Mouse (Mus musculus): ENCODE data around the gene Gm28539. TPM values are rescaled to one million over a fixed set of nuclear protein-coding genes. Genes with fewer than 3 reads are reported as not detected.

Gene Gm28539
- total and polyA plus RNA-seq, 3 experiments: not detected

DNA sequence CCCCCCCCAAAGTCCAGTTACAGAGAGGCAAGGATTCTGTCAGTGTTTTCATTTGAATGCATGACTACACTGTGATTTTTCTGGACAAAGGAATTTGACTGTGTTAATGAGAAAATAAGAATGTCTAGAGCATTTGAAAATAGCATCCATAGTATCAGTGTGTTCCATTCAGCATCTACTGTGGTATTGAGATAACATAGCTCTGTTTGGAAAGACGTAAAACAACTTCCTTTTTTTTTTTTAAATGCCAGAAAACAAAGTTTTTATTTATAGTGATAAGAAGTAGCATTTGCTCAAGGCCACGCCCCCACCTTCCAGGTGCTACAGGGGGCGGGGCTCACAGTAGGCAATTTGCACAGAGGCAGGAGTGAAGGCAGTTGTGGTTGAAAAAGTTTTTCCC lies 58.9 kb downstream of the Gm28539 start:
- no peaks in the 10 kb centered on the region for H3K27me3 ChIP-seq (ENCODE audit: insufficient read depth, low read length)
- no peak overlapping the region for H3K4me3 ChIP-seq (ENCODE audit: low read depth, low read length)
- ATAC-seq (ENCODE audit: extremely low read depth, insufficient number of reproducible peaks, low FRiP score, poor library complexity, severe bottlenecking): no peak; the same call in 1 of the 2 replicates
- peaks cover 71% of the 10 kb centered on the region for H3K36me3 ChIP-seq (replicated peaks)
- no peaks in the 10 kb centered on the region for H3K9me3 ChIP-seq (replicated peaks)
- TF ChIP-seq GATA1 (IDR thresholded peaks at IDR 0.05; ENCODE audit: borderline replicate concordance, low read length) (no peak), POLR2AphosphoS5 (IDR thresholded peaks at IDR 0.05; ENCODE audit: insufficient replicate concordance, low read depth, low read length) (no peak), TAL1 (conservative IDR thresholded peaks at IDR 0.05; ENCODE audit: low read depth, low read length) (peak; percentile 31; the same call in 1 of the 2 replicates)
- no peak for DNase-seq (ENCODE audit: low spot score)
- H3K4me1 ChIP-seq (ENCODE audit: insufficient read depth, low read depth, low read length): peaks cover 54% of the 10 kb centered on the region

DNA sequence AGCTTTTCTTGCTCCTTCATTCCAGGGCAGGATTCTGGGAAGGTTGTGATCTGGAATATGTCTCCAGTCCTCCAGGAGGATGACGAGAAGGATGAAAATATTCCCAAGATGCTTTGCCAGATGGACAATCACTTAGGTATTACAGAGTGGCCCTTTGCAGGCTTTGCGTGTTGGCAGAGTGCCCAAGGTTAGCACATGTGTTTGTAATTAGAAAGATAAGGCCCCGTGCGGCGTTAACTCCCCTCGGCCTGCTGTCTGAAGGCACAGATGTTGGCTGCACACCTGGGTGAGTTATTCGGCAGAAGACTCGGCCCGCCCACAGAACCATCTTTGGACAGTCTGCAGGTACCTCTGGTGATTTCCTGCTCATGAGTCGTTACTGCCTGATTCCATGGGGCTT lies 60.0 kb downstream of the Gm28539 start:
- Histone ChIP-seq H3K4me1 (ENCODE audit: insufficient read depth, low read depth, low read length) (peaks cover 50% of the 10 kb centered on the region), H3K9me3 (replicated peaks) (no peaks in the 10 kb centered on the region), H3K36me3 (replicated peaks) (peaks cover 75% of the 10 kb centered on the region), H3K4me3 (ENCODE audit: low read depth, low read length) (no peak overlapping the region), H3K27me3 (ENCODE audit: insufficient read depth, low read length) (no peaks in the 10 kb centered on the region)
- DNase-seq (ENCODE audit: low spot score): no peak
- TF ChIP-seq GATA2 (IDR thresholded peaks at IDR 0.05; ENCODE audit: borderline replicate concordance, low read depth, low read length) (no peak), TAL1 (conservative IDR thresholded peaks at IDR 0.05; ENCODE audit: low read depth, low read length) (peak; percentile 49; the same call in 1 of the 2 replicates)
- ATAC-seq (ENCODE audit: extremely low read depth, insufficient number of reproducible peaks, low FRiP score, poor library complexity, severe bottlenecking): 0 out of 2 replicates have a peak, but pooled peaks have one; percentile 15

- DNase-seq (ENCODE audit: low spot score): no peak
- Histone ChIP-seq H3K4me3 (ENCODE audit: low read depth, low read length) (no peak overlapping the region), H3K27me3 (ENCODE audit: insufficient read depth, low read length) (no peaks in the 10 kb centered on the region), H3K4me1 (ENCODE audit: insufficient read depth, low read depth, low read length) (peaks cover 5% of the 10 kb centered on the region; the same call in 1 of the 2 replicates), H3K9me3 (replicated peaks) (no peaks in the 10 kb centered on the region), H3K36me3 (replicated peaks) (peaks cover 82% of the 10 kb centered on the region)
- ATAC-seq (ENCODE audit: extremely low read depth, insufficient number of reproducible peaks, low FRiP score, poor library complexity, severe bottlenecking): no peak
- TF ChIP-seq TAL1 (conservative IDR thresholded peaks at IDR 0.05; ENCODE audit: low read depth, low read length) (no peak), GATA1 (IDR thresholded peaks at IDR 0.05; ENCODE audit: borderline replicate concordance, low read length) (no peak), CTCF (IDR thresholded peaks at IDR 0.05; ENCODE audit: low read depth, low read length) (no peak)
Observed at GRCm38 (mm10) chr16:18905648-18906047, 69.3 kb downstream of the Gm28539 start.

- H3K9me3 ChIP-seq (replicated peaks): no peaks in the 10 kb centered on the region
- H3K36me3 ChIP-seq (replicated peaks): peaks cover 85% of the 10 kb centered on the region
- H3K4me1 ChIP-seq (ENCODE audit: insufficient read depth, low read depth, low read length): no peaks in the 10 kb centered on the region; the same call in 1 of the 2 replicates
- no peaks in the 10 kb centered on the region for H3K27me3 ChIP-seq (ENCODE audit: insufficient read depth, low read length)
- H3K4me3 ChIP-seq (ENCODE audit: low read depth, low read length): no peak overlapping the region
- DNase-seq (ENCODE audit: low spot score) (no peak), ATAC-seq (ENCODE audit: extremely low read depth, insufficient number of reproducible peaks, low FRiP score, poor library complexity, severe bottlenecking) (no peak)
- TF ChIP-seq GATA2 (IDR thresholded peaks at IDR 0.05; ENCODE audit: borderline replicate concordance, low read depth, low read length): no peak
Observed at GRCm38 (mm10) chr16:18916064-18916463, 79.7 kb downstream of the Gm28539 start.

GRCm38 (mm10) chr16:18921771-18922170 lies 85.4 kb downstream of the Gm28539 start:
- DNase-seq (ENCODE audit: low spot score) (no peak), ATAC-seq (ENCODE audit: extremely low read depth, insufficient number of reproducible peaks, low FRiP score, poor library complexity, severe bottlenecking) (no peak)
- TF ChIP-seq TAL1 (conservative IDR thresholded peaks at IDR 0.05; ENCODE audit: low read depth, low read length): no peak
- TF ChIP-seq POLR2AphosphoS5 (IDR thresholded peaks at IDR 0.05; ENCODE audit: insufficient replicate concordance, low read depth, low read length): no peak
- no peak for TF ChIP-seq CTCF (IDR thresholded peaks at IDR 0.05; ENCODE audit: low read depth, low read length)
- TF ChIP-seq GATA2 (IDR thresholded peaks at IDR 0.05; ENCODE audit: borderline replicate concordance, low read depth, low read length): no peak
- no peak for TF ChIP-seq GATA1 (IDR thresholded peaks at IDR 0.05; ENCODE audit: borderline replicate concordance, low read length)
- no peaks in the 10 kb centered on the region for H3K4me1 ChIP-seq (ENCODE audit: insufficient read depth, low read depth, low read length)
- H3K4me3 ChIP-seq (ENCODE audit: low read depth, low read length): no peak overlapping the region
- H3K9me3 ChIP-seq (replicated peaks): no peaks in the 10 kb centered on the region
- H3K36me3 ChIP-seq (replicated peaks): peaks cover 95% of the 10 kb centered on the region
- H3K27me3 ChIP-seq (ENCODE audit: insufficient read depth, low read length): no peaks in the 10 kb centered on the region

DNA sequence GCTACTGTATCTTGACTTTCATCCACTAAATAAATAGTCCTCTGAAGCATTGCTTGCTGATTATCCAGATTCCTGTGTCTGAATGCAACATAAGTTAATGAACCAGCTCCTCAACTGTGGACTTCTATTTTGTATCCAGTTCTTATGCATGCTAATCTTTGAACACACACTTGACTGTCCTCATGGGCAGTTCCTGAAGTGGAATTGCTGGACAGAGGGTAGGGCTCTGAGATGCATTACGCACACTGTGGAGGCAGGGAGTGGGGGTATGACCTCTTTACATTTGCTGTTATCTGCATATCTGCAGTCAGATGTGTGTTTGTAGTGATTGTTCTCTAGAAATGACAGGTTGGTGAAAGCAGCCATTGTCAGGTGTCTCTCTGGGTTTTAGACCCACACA lies 91.6 kb downstream of the Gm28539 start:
- Histone ChIP-seq H3K4me3 (ENCODE audit: low read depth, low read length) (no peak overlapping the region), H3K27me3 (ENCODE audit: insufficient read depth, low read length) (no peaks in the 10 kb centered on the region), H3K9me3 (replicated peaks) (no peaks in the 10 kb centered on the region), H3K36me3 (replicated peaks) (peaks cover 91% of the 10 kb centered on the region), H3K4me1 (ENCODE audit: insufficient read depth, low read depth, low read length) (no peaks in the 10 kb centered on the region)
- DNase-seq (ENCODE audit: low spot score): no peak
- no peak for TF ChIP-seq CTCF (IDR thresholded peaks at IDR 0.05; ENCODE audit: low read depth, low read length)
- no peak for TF ChIP-seq POLR2AphosphoS5 (IDR thresholded peaks at IDR 0.05; ENCODE audit: insufficient replicate concordance, low read depth, low read length)
- TF ChIP-seq TAL1 (conservative IDR thresholded peaks at IDR 0.05; ENCODE audit: low read depth, low read length): no peak
- no peak for TF ChIP-seq GATA1 (IDR thresholded peaks at IDR 0.05; ENCODE audit: borderline replicate concordance, low read length)
- no peak for TF ChIP-seq GATA2 (IDR thresholded peaks at IDR 0.05; ENCODE audit: borderline replicate concordance, low read depth, low read length)
- ATAC-seq (ENCODE audit: extremely low read depth, insufficient number of reproducible peaks, low FRiP score, poor library complexity, severe bottlenecking): no peak

- ATAC-seq (ENCODE audit: extremely low read depth, insufficient number of reproducible peaks, low FRiP score, poor library complexity, severe bottlenecking): no peak
Observed at GRCm38 (mm10) chr16:18938321-18939082, 102.1 kb downstream of the Gm28539 start.

More at GRCm38 (mm10) chr16:18938321-18939082, 102.1 kb downstream of the Gm28539 start:
- H3K4me3 ChIP-seq (ENCODE audit: low read depth, low read length): no peak overlapping the region
- H3K9me3 ChIP-seq (replicated peaks): no peaks in the 10 kb centered on the region
- H3K27me3 ChIP-seq (ENCODE audit: insufficient read depth, low read length): no peaks in the 10 kb centered on the region
- peaks cover 81% of the 10 kb centered on the region for H3K36me3 ChIP-seq (replicated peaks)
- no peak for TF ChIP-seq GATA1 (IDR thresholded peaks at IDR 0.05; ENCODE audit: borderline replicate concordance, low read length)
- TF ChIP-seq GATA2 (IDR thresholded peaks at IDR 0.05; ENCODE audit: borderline replicate concordance, low read depth, low read length): no peak
- no peak for TF ChIP-seq POLR2AphosphoS5 (IDR thresholded peaks at IDR 0.05; ENCODE audit: insufficient replicate concordance, low read depth, low read length)
- no peak for TF ChIP-seq CTCF (IDR thresholded peaks at IDR 0.05; ENCODE audit: low read depth, low read length)
- no peak for TF ChIP-seq TAL1 (conservative IDR thresholded peaks at IDR 0.05; ENCODE audit: low read depth, low read length)
- H3K4me1 ChIP-seq (ENCODE audit: insufficient read depth, low read depth, low read length): no peaks in the 10 kb centered on the region
- DNase-seq (ENCODE audit: low spot score): no peak

Measured in G1E (cell line).